8 mouse cellular contexts compared by ENCODE assay signal in the genomic region with DNA sequence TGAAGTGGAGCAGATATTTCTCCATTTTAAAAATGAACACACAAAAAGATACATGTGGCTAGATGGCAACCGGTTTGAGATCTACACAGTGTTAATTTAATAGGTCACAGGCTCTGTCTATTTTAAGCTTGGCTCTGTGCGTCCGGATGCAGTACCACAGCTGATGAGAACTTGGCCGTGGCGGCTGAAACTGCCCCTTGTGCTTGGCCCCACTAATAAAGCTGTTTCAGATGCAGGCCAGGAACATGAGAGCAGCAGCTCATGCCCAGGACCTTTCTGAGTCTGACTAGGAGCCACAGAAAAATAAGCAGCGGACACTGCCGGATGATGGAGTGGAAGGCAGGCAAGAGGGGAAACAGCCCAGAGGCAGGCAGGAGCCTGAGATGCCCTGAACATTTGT. TPM values are rescaled to one million over a fixed set of nuclear protein-coding genes. Genes with fewer than 3 reads are reported as not detected.
A peak's percentile ranks its signal among the peaks of the same experiment; 100 is the strongest.
DNase-seq lines count a peak whose midpoint lies in the region; ATAC-seq lines count a peak whose summit lies in the region.
"Had no signal": no experiment of that assay in that cellular context is flagged by ENCODE, and none has a peak within 500 bp of the region (broad histone marks: within the 10 kb centered on the region; RNA-seq: fewer than 3 reads in every experiment).

No protein-coding gene starts in this region.

- ATAC-seq in CD4-positive, CD25-positive, alpha-beta regulatory T cell, adult 4 months = no peak
- ATAC-seq: midbrain, embryonic 16.5 days had no signal

- intact Hi-C loops in left cerebral cortex, postnatal 4 days (cut with DNase I) = no loop called here

- DNase-seq in kidney, postnatal 25 days = peak; percentile 35 to 52
- no peak for DNase-seq in kidney, adult 8-10 months
- peak; percentile 31 for DNase-seq in forelimb bud, embryonic 11.5 days (ENCODE audit: low read depth, low spot score)
- peak; percentile 45 to 69 for DNase-seq in heart, adult 9 months (ENCODE audit: low spot score in 2 of 2)
- peak; percentile 58 for DNase-seq in left cerebral cortex, postnatal 4 days
- no peak for DNase-seq in testis, postnatal 10 days (ENCODE audit: low spot score)

RNA-seq across cellular contexts. Expression of a gene that starts 43.1 kb away (rescaled TPM):
- 10 to 100 TPM; 10.2 to 11.5 TPM for total RNA-seq in left cerebral cortex, postnatal 4 days (2021)
- 10 to 100 TPM; 58.1 to 74.3 TPM for polyA plus RNA-seq in CD4-positive, CD25-positive, alpha-beta regulatory T cell, adult 4 months (2017; shearing (Covaris generic))

Comparison
In these comparisons a context has a peak if more than half of its experiments do, and no peak if none do; other contexts are left out.
1. DNase-seq: peak in kidney, postnatal 25 days (2 of 2), forelimb bud, embryonic 11.5 days (single experiment), heart, adult 9 months (2 of 2) and left cerebral cortex, postnatal 4 days (single experiment); none in kidney, adult 8-10 months (0 of 2) and testis, postnatal 10 days (single experiment).